Mouse (Mus musculus): ENCODE results near the gene Zfp846. TPM values are rescaled to one million over a fixed set of nuclear protein-coding genes. Genes with fewer than 3 reads are reported as not detected.

Gene Zfp846
- polyA plus RNA-seq (2012; rRNA removed) = 1.4 and 1.9 TPM in 2 replicates

DNA sequence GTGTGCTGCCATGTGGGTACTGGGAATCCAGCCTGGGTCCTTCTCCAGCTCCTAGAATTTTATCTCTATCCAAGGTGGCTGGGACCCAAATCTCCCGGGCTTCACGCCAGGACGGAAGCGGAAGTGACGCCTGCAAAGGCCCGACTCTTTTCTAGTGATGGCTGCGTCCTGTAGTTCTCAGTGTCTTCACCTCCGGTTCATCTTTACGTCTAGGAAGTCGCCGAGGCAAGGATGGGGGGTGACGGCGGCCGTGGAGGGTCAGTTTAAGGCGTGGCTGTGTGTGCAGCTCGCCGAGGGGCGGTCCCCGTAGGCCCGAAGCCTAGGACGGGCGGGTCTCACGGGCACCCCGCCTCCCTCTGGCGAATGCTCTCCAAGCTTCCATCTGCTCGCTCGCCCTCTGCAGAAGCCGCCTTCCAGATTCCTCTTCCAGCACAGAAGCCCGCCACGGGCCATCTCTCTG is at the start of gene Zfp846:
Gene Zfp846 (plus strand): TSS at position 117 of the 460 bp plus-strand sequence.
- DNase-seq = peak; percentile 100
- WGBS = under 1% methylated on average over 28 of the region's 30 CpGs
- H3K27me3 ChIP-seq (replicated peaks; ENCODE audit: control insufficient read depth, insufficient read depth, low read length) = no peaks in the 10 kb centered on the region
- peak within 1 kb of the TSS; percentile 87 for H3K4me3 ChIP-seq (ENCODE audit: insufficient read depth, low read depth, low read length)
- H3K27ac ChIP-seq (ENCODE audit: insufficient read depth, low read depth, low read length) = peak within 1 kb of the TSS; percentile 33; the same call in 1 of the 2 replicates
- H3K36me3 ChIP-seq (ENCODE audit: control insufficient read depth, insufficient read depth, low read length) = no peaks in the 10 kb centered on the region
- H3K4me1 ChIP-seq (ENCODE audit: control insufficient read depth, insufficient read depth, low read length) = no peaks in the 10 kb centered on the region
- peak; percentile 9 for TF ChIP-seq POLR2A (IDR thresholded peaks at IDR 0.05; ENCODE audit: low read depth, low read length)
- no peak for TF ChIP-seq CTCF (conservative IDR thresholded peaks at IDR 0.05; ENCODE audit: insufficient read depth, insufficient read length, low read depth, low read length)

DNA sequence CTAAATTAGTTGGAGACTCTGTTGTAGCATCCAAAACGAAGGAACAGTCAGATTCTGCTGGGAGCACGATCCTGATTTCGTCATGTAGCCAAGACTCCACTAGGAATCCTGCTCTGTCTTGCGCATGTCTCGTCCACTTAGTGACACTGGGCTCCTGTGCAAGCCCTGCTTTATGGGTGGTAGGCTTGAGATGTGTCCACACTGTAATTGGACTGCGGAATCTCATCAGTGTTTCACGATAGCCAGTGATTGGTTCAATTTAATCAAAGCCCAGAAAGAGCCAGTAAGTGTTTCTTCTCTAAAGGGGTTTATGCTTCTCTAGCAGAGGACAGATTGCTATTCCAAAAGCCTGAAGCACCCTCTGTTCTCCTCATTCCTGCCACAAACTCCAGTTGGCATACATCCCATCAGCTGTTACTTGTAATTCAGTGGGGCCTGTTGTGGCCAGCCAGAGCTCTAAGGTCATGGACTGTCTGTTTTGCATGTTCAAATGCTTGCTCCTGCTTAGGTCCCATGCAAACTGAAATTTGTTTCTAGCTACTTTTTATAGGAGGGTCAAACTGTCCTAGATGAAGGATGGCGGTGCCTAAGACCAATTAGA is 46.7 kb upstream of the Zfp846 start:
- no peaks in the 10 kb centered on the region for H3K27me3 ChIP-seq (replicated peaks; ENCODE audit: control insufficient read depth, insufficient read depth, low read length)
- no peaks in the 10 kb centered on the region for H3K4me1 ChIP-seq (ENCODE audit: control insufficient read depth, insufficient read depth, low read length)
- TF ChIP-seq POLR2A (IDR thresholded peaks at IDR 0.05; ENCODE audit: low read depth, low read length) (no peak), CTCF (conservative IDR thresholded peaks at IDR 0.05; ENCODE audit: insufficient read depth, insufficient read length, low read depth, low read length) (no peak)
- H3K27ac ChIP-seq (ENCODE audit: insufficient read depth, low read depth, low read length) = no peak overlapping the region
- H3K4me3 ChIP-seq (ENCODE audit: insufficient read depth, low read depth, low read length) = no peak overlapping the region
- no peaks in the 10 kb centered on the region for H3K36me3 ChIP-seq (ENCODE audit: control insufficient read depth, insufficient read depth, low read length)
- 78% methylated on average over 8 of the region's 8 CpGs for WGBS
- DNase-seq = no peak

DNA sequence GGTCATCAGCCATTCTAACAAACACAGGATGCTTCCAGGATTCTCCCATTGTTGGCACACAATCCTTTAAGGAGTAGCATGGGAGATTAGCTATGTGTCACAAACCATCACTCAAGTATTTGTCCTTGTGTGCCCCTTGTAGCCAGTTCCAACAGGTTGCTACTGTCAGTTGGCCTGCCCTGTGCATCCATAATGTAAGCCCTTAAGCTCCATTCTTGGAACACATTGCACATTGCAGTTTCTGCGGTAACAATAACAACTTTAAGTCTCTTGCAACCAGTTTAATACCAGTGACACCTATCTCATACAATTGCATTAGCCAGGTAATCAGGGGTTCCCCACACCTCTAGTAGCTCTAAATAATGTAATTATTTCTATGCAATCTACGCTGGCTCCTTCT is 44.5 kb upstream of the Zfp846 start:
- TF ChIP-seq POLR2A (IDR thresholded peaks at IDR 0.05; ENCODE audit: low read depth, low read length) (no peak), CTCF (conservative IDR thresholded peaks at IDR 0.05; ENCODE audit: insufficient read depth, insufficient read length, low read depth, low read length) (no peak)
- H3K36me3 ChIP-seq (ENCODE audit: control insufficient read depth, insufficient read depth, low read length) = no peaks in the 10 kb centered on the region
- 75% methylated on average over 2 of the region's 2 CpGs for WGBS
- no peak overlapping the region for H3K27ac ChIP-seq (ENCODE audit: insufficient read depth, low read depth, low read length)
- no peaks in the 10 kb centered on the region for H3K4me1 ChIP-seq (ENCODE audit: control insufficient read depth, insufficient read depth, low read length)
- no peaks in the 10 kb centered on the region for H3K27me3 ChIP-seq (replicated peaks; ENCODE audit: control insufficient read depth, insufficient read depth, low read length)
- H3K4me3 ChIP-seq (ENCODE audit: insufficient read depth, low read depth, low read length) = no peak overlapping the region
- DNase-seq = no peak

DNA sequence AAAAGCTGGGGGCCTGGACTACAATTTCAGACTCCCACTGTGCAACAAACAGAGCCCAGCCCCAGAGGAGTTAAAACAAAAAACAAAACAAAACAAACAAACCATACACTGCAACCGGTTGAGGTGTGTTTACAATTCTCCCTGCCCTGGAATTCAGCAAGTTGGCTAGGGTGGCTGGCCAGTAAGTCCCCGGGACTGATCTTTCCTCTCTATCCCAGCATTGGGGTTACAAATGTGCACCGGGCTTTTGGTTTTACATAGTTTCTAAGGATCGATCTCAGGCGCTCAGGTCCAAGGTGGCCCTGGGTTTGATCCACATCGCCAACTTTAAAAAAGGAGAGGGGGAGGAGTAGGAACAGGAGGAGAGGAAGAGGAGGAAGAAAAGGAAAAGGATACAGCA is 37.6 kb upstream of the Zfp846 start:
- WGBS = 40% methylated on average over 6 of the region's 6 CpGs
- TF ChIP-seq CTCF (conservative IDR thresholded peaks at IDR 0.05; ENCODE audit: insufficient read depth, insufficient read length, low read depth, low read length) (no peak), POLR2A (IDR thresholded peaks at IDR 0.05; ENCODE audit: low read depth, low read length) (no peak)
- Histone ChIP-seq H3K36me3 (ENCODE audit: control insufficient read depth, insufficient read depth, low read length) (no peaks in the 10 kb centered on the region), H3K27me3 (replicated peaks; ENCODE audit: control insufficient read depth, insufficient read depth, low read length) (no peaks in the 10 kb centered on the region), H3K27ac (ENCODE audit: insufficient read depth, low read depth, low read length) (no peak overlapping the region), H3K4me1 (ENCODE audit: control insufficient read depth, insufficient read depth, low read length) (no peaks in the 10 kb centered on the region), H3K4me3 (ENCODE audit: insufficient read depth, low read depth, low read length) (no peak overlapping the region)
- DNase-seq = no peak

DNA sequence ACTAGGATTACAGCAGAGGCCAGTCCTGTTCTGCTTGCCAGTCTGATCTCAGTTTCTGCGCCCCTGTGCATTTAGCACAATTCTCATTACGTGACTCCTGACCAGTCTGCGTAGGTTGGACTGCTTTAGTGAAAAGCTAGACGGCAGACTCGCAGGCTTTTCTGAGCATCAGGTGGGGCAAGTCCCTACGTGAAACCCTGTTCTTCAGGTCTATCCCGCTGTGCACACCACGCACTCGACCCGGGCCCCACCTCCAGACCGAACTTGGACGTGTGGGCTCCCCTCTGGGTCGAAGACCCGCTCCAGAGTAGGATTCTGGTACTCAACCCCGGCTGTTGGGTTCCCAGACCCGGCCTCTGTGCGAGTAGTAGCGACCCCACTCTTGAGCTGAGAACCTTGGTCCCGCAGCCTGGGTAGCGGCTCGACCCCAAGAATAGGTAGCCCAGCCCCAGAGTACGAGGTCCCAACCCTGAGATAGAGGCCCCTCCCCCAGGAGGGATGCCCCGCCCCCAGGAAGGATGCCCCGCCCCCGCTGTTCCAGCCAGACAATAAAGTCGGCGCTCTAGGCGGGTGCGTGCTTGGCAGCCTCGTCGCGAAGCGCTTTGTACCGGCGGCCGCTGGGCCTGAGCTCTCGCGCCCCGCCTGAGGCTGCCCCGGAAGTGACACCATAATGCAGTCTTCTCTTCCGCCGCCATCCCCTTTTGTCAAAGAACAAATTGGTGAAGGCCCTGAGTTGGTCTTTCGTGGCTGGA is 36.8 kb upstream of the Zfp846 start:
- H3K4me3 ChIP-seq (ENCODE audit: insufficient read depth, low read depth, low read length) = peak overlapping the region; percentile 57
- 3% methylated on average over 43 of the region's 43 CpGs for WGBS
- DNase-seq = peak; percentile 89
- TF ChIP-seq CTCF (conservative IDR thresholded peaks at IDR 0.05; ENCODE audit: insufficient read depth, insufficient read length, low read depth, low read length) (0 out of 2 replicates have a peak, but pooled peaks have one; percentile 4), POLR2A (IDR thresholded peaks at IDR 0.05; ENCODE audit: low read depth, low read length) (no peak)
- no peaks in the 10 kb centered on the region for H3K27me3 ChIP-seq (replicated peaks; ENCODE audit: control insufficient read depth, insufficient read depth, low read length)
- no peaks in the 10 kb centered on the region for H3K4me1 ChIP-seq (ENCODE audit: control insufficient read depth, insufficient read depth, low read length)
- H3K27ac ChIP-seq (ENCODE audit: insufficient read depth, low read depth, low read length) = peak overlapping the region; percentile 44; the same call in 1 of the 2 replicates
- no peaks in the 10 kb centered on the region for H3K36me3 ChIP-seq (ENCODE audit: control insufficient read depth, insufficient read depth, low read length)

DNA sequence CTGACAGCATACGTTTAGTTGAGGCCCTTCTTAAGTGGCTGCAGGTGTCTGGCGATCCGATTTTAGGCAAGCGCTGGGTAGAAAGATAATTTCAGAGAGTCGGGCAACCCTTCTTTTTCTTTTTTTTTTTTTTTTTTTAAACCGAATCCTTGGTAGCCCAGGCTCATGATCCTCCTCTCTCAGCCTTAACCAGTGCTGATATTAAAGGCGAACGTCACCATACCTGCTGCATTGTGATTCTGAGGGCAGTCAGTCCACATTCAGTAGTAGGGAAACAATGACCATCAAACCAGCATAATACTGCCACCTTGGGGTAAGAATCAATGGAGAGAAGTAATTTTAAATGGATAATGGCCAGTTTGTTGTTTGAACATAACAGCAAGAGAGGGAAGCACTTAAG is 35.9 kb upstream of the Zfp846 start:
- no peak for TF ChIP-seq POLR2A (IDR thresholded peaks at IDR 0.05; ENCODE audit: low read depth, low read length)
- TF ChIP-seq CTCF (conservative IDR thresholded peaks at IDR 0.05; ENCODE audit: insufficient read depth, insufficient read length, low read depth, low read length) = peak; percentile 45
- no peaks in the 10 kb centered on the region for H3K27me3 ChIP-seq (replicated peaks; ENCODE audit: control insufficient read depth, insufficient read depth, low read length)
- no peaks in the 10 kb centered on the region for H3K36me3 ChIP-seq (ENCODE audit: control insufficient read depth, insufficient read depth, low read length)
- DNase-seq = peak; percentile 77
- H3K4me1 ChIP-seq (ENCODE audit: control insufficient read depth, insufficient read depth, low read length) = no peaks in the 10 kb centered on the region
- no peak overlapping the region for H3K27ac ChIP-seq (ENCODE audit: insufficient read depth, low read depth, low read length)
- peak overlapping the region; percentile 57 for H3K4me3 ChIP-seq (ENCODE audit: insufficient read depth, low read depth, low read length)
- 14% methylated on average over 8 of the region's 8 CpGs for WGBS

DNA sequence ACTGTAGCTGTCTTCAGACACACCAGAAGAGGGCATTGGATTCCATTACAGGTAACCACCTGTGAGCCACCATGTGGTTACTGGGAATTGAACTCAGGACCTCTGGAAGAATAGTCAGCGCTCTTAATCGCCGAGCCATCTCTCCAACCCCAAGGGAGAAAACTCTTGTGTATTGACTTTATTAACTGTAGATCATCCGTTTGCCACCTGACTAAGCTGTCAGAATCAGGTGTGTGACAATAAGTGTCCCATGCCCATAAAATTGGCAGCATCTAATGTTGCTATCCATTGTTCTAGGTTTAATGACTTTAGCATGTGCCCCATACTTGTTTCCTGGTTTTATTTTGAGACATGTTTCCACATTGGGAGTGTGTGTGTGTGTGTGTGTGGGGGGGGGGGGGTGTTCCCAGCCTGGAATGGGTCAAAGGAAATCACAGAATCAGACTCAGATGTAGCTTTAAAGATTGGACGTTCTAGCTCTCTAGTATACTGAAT is 29.3 kb upstream of the Zfp846 start:
- no peak overlapping the region for H3K27ac ChIP-seq (ENCODE audit: insufficient read depth, low read depth, low read length)
- no peaks in the 10 kb centered on the region for H3K4me1 ChIP-seq (ENCODE audit: control insufficient read depth, insufficient read depth, low read length)
- H3K27me3 ChIP-seq (replicated peaks; ENCODE audit: control insufficient read depth, insufficient read depth, low read length) = no peaks in the 10 kb centered on the region
- TF ChIP-seq CTCF (conservative IDR thresholded peaks at IDR 0.05; ENCODE audit: insufficient read depth, insufficient read length, low read depth, low read length) (no peak), POLR2A (IDR thresholded peaks at IDR 0.05; ENCODE audit: low read depth, low read length) (no peak)
- WGBS = 63% methylated on average over 5 of the region's 5 CpGs
- no peak for DNase-seq
- no peak overlapping the region for H3K4me3 ChIP-seq (ENCODE audit: insufficient read depth, low read depth, low read length)
- H3K36me3 ChIP-seq (ENCODE audit: control insufficient read depth, insufficient read depth, low read length) = no peaks in the 10 kb centered on the region

All from kidney, adult 2 months (tissue).